Mouse (Mus musculus) kidney, postnatal 10 days (tissue): ENCODE data around the gene Slc27a3.

Experiments
- DNase-seq: peaks from one replicate; pipeline ENCODE4 v3.0.0; 2021; ENCODE audit warnings: mixed read lengths

The Slc27a3 gene

DNA sequence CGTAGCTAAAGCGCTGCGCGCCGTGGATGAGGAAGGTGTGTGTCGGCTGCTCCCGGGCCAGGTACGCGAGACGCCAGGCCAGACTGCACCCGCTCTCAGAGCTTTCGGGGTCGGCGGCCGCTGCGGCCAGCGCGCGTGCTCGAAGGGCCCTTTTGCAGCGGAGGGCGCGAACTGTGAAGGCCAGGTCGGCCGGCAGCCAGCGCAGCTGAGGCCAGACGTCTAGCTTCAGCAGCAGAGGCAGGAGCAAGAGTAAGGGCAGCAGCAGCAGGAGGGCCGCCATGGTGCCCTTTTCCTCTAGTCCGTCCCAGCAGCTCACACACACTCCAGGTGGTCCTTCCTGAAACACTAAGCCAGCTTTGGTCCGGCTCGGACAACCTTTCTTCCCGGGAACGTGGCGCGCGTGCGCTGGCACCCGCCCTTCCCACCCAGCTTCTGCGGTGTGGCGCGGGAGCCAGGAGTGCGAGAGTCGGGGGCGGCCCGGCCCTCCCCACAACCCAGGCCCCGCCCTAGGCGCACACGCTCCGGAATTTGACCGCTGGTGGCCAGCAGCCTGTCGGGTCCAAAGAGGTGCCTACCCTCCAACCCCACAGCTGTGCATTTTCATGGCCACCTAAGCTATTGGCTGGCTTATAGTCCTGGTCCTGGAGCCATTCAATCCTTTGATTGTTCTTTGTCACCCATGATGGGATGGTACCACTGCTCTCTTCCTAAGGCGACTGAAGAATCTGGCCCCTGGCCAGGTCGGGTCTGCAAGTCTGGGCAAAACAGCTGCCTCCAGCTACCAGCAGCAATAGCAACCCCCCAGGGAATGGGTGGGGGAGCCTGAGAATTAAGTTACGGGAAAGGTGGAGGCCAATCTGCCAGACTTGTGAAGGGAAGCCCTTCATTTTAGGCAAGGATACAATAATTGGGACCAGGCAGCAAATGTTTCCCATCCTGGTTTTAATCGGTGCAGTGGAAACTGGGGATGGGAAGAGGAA, at the start of gene Slc27a3:
Gene Slc27a3 (minus strand): TSS at position 428 of the 980 bp plus-strand sequence.
- peak; percentile 78 for DNase-seq

DNA sequence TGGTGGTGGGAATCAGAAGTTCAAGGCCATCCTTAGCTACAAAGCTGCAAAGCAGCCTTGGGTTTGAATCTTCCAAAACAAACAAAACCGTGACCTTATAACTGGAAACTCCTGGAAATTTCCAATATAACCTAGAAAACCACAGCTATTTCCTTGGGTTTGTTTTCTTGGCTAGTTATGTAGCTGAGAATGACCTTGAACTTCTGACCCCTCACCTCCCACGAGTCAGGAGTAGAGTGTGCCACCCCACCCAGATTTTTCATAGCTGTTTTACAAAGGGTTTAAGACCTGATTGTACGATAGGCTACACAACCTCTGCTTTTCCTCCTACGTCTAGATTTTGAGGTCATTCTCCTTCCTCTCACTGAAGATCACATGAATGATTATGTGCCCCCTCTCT, 47.4 kb upstream of the Slc27a3 start:
- DNase-seq: no peak

DNA sequence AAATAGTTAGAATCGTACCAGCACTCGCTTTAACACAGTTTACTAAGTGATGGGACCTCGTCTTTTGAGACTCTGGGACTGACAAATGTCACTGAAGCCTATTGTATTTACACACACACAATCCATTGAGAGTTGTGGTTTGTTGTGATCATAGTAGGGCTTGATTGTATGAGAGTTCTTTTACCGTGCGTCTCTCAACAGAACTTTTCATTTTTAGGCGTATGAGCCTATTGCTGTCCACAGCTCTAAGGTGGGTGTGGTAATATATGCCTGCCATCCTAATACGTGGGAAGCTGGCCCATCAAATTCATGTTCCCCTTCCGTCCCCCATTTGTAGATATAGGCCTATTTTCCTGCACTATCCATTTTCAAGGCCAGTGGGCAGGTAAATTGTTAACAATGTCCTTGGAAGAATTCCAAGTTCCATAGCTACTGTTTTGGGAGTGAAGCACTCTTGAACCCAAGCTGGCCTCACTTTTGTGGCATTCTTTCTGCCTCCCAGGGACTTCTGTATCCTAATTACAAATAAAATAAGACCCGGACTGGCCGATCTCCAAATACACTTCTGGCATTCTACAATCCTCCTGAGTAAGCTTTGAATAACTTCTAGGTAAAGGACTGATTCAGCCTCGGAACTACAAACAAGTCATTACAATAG, 44.5 kb upstream of the Slc27a3 start:
- peak; percentile 33 for DNase-seq

DNA sequence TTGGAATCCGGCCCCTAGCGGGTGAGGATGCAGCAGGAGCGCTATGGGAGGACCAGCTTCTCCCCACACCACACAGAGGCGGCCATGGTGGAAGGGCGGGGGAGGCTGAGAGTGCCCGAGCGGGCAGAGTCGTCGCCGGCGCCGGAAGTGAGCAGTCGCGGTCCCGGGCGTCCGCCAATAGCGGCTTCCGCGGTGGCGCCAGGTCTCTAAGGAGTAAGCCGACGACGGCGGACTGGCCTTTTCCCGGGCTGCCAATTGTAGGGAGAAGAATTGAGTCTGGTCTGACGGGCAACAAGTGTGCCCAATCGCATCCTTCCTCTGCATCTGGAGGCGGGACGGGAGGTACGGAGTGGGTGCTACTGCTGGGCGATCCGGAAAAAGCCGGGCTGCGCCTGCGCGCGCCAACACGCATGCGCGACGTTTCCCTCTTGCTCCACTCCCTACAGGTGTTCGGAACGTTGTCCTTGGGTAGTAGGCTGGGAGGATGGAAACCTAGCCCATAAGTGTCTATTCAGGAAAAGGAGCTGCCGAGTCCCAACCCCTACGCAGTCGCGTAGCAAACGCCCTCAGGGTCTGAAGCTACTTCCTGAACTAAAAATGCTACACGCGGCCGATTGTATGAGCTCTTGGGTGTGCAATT, 43.8 kb upstream of the Slc27a3 start, which contains the start of gene Ints3:
Gene Ints3 (minus strand): TSS at position 242 of the 640 bp plus-strand sequence.
- DNase-seq: peak; percentile 99

DNA sequence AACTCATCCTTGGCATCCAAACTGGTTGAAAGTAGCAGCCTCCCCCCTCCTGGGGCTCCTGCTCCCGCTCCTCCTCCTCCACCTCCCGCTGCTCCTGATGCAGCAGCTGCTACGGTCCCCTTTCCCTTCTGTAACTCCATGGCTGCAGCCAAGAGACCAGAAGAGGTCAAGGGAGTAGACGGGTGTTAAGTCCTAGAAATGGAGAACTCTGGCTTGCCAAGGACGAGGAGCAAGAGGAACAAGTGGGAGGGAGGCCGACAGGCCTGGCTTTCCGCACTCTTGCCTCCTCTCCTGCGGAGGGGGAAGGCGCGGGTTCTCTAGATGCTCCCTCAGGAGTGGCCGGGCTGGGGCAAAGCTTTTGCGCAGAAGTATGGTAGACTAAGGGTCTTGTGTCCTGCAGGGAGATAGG, 43.1 kb upstream of the Slc27a3 start:
- peak; percentile 63 for DNase-seq

DNA sequence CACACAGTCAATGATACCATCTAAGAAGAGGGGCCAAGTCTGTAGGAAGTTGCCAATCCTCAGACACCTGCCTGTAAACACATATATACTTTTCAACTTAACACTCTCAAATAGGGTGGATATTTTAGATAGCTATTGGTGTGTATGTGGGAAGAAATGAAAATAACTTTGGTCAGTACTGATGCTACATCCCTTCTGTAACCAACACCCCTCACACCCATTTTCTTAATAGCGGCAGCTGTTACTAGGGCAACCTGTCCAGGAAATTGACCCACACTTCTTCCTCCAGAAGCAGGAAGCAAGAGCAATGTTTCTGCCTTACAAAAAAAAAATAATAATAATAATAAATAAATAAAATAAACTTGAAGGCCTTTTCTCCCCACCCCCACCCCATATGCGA, 42.6 kb upstream of the Slc27a3 start:
- no peak for DNase-seq

DNA sequence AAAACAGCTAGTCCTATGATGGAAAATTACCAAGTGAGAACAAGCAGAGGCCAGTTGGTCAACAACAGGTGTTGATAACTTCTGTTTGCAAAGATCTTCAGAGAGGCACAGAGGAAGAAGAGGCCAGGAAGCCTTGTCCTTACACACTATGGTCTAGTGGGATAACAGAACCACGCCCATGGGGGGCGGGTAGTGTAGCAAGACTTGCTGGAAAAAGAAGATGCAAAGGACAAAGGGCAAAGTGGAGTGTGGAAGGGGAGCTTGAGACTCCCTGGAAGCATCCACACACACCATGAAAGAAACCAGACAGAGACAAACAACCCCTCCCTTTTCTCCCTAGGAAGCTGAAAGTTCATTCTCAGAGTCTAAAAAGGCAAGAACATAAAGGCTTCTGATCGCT, 39.8 kb upstream of the Slc27a3 start:
- DNase-seq: peak; percentile 44

DNA sequence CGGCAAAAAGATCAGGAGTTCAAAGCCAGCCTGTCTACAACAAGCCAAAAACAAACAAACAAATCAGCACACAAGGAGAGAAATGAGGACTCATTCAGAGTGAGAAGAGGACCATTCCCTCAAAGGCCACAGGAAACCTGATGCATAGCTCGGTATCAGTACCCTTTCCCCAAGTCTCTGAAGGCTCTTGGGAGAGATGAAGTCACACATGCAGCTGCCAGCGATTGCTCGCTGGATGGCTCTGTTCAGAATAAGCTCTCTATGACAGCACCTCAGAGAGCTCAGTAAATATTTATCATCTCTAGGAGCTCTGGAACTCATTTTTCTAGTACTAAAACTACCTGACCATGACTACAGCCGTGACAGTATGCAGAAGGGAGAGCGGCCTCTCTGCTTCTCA, 38.4 kb upstream of the Slc27a3 start:
- DNase-seq: no peak

DNA sequence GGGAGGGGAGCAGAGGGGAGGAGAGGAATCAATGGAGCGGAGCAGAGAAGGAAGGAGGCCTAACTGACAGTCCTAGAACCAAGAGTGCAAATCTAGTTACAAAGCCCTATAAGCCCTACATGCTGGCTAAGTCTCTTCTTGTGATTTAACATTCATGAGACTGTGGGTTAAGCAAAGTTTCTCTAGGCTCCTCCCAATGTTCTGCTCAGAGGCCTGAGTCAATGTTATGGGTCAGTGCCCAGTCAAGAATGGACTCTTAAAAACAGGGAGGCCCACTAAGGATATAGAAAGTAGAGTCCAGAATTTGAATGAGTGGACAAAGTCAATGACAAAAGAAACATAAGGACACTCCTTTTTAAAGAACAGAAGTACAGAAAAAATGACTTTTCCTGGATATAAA, 37.8 kb upstream of the Slc27a3 start:
- DNase-seq: no peak

DNA sequence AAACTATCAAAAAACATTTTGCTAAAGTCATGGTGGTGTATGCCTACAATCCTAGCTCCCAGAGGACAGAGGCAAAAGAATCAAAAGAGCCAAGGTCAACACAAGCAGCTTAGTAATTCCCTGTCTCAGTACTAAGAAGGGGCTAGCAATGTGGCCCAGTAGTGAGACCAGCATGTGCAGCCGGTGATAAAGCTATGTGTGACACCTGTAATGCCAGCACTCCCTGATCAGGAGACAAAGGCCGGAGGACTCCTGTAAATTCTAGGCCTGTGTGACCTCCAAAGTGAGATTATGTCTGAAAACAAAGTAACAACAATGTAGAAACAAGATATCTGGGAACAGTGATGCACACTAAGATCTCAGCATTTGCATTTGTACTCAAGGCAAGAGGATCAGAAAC, 35.8 kb upstream of the Slc27a3 start:
- no peak for DNase-seq

DNA sequence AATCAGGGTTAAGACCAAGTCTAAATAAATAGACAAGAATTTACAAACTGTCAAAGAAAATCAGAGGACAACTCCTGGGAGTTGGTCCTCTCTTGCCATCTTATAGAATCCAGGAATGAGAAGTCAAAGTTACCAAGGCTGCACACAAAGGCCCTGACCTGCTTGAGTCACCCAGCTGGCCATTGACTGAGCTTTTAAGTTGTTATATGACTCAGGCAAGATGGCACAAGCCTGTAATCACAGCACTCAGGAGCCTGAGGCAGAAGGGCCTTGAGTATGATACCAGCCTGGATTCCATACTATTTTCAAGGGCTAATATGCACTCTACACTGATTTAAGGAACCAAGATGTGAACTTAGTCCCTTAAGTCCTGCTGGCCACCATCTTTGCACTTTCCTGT, 33.8 kb upstream of the Slc27a3 start:
- no peak for DNase-seq

DNA sequence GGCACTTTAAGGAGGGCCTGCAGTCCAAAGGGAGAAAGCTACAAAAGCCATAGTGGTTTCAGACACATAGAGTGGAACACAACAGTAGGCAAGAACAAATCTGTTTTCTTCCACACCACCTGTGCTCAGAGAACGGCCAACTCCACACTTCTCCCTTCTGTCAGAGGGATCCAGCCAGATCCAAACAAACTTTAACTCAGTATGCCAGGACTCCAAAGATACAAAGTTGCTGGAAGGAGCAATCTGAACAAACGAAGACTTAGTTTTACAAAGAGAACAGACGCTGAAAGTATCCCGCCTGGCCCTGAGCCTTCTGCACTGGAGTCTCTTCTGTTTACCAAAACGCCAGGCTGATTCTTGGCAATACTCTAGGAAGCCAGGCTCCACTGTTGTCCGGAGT, 31.0 kb upstream of the Slc27a3 start:
- DNase-seq: no peak

DNA sequence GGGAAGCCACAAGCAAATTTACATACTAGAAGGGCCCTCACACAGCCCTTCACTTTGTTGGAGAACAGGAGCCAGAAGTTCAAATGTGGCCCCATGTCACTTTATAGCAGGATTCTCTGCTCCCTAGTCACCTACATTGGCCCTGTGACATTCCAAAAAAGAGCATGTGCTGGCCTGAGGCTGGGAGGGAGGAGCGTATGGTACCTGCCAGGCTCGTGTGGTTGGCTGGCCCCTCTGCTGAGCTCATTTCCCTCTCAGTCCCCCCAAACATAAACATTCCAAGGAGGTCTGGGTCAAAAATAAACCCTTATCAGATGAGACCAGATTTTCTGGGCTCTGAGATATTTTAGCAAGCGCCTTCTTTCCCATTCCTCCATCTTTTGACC, 23.3 kb upstream of the Slc27a3 start:
- DNase-seq: no peak

DNA sequence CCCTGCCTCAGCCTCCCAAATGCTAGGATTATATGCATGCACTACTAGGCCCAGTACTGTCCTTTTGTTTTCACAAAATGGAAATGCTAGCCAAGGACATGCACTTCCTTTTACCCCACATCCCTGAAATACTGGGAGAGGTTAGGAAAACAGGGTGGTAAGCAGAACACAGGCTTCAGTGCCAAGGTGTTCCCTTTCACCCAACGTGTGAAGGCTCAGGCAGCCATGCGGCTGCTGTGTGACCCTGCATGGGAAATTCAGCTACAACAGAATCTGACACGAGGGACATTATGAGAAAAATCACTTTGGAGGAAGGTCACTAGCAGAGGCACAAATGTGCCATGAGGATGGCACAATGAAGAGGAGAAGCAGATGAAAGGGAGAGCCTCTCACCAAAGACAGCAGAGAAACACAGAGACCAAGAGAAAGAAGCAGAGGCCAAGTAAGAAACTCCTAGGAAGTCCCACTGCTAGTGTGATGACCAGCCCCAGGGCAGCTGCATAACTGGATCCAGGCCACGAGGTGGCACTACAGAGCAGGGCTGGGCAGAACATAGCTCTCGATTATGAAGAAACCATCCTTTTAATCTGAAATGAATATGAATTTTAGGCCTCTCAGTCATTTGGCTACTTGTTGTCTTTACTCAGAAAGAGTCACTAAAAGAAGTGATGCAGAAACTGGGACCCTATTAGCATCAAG, 22.7 kb upstream of the Slc27a3 start:
- DNase-seq: peak; percentile 87

DNA sequence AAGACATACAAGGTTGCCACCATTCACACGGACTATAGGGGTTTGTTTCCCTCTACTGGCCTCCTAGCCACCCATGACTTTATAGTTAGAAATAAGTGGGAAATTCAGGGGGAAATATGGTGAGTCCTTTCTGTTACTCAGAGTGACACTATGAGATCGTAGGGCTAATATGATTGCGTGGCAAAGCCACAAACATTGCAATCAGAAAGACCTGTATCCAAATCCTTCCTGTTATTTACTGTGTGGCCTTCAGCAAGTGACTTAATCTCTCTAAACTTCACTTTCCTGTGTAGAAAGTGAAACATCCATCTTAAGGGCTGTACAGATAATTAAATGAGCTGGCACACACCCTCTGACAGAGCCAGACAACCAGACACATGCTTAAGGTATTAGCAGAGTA, 19.0 kb upstream of the Slc27a3 start:
- no peak for DNase-seq

DNA sequence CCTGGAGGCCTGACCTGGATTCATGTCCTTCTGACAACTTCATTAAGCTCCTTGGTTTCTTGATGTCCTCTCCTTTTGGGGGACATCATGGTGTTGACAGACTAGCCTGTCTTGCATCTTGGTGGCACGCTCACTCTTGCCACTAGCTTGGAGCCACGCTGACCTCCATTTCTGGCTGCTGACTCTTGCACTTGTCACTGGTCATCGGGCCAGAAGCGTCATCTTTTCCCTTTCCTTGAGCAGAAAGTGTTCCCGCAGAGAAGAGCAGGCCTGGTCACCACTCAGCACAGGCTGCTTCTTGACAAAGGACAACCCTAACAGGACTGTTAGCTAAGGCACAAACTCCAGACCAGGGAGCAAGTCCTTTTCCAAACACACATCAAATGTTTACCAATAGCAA, 16.7 kb upstream of the Slc27a3 start:
- DNase-seq: no peak

DNA sequence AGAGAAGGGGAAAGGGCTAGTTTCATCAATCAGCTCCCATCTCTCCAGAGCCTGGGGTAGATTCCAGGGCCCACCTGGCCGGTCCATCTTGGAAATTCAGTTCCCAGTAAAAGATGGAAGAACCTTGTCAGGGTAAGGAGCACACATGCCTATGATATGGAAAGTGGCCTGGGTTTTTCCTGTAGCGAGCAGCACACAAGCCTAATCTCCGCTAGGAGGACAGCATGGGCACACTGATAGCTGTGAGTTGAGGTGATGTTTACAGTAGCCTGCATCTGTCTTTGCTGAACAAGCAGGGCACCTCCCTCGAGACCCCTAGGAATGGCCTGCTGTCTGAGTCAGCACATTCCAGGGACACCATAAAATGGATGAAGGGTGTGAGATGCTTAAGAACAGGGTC, 14.9 kb upstream of the Slc27a3 start:
- DNase-seq: no peak

DNA sequence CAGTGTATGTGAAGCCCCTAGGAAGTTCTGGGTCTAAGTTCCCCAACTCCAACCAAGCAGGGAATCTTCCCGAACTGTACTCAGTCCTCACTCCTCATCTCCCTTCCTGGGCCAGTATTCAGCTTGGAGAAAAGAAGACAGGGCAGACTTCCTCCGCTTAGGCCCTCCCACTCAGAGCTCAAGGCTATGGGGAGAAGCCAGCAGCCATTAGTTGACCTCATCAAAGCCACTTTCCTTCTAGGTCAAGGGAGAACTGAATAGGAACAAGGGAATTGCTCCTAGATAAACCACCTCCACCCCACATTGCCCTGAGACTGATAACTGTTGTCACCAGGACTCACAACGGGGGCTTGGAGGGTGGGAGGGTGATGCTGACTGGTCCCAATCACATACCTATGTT, 14.4 kb upstream of the Slc27a3 start:
- no peak for DNase-seq

DNA sequence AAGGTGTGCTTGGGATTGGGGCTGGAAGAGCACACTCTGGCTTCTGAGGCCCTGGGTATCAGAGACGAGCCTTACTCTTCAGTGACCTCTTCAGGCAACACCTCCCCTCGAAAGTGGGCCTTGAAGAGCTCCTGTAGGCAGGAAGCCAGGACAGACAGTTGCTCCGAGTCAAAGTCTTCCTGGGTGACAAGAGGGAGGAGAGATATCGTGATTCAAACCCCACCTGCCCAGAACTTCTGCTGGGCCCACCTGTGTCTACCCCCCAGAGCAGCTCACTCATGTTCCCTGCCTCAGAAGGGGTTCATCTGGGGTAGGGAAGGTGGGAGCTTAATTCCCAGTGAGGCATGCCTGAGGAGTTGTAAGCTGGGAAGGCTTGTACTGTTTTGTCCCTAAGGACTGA, 11.3 kb upstream of the Slc27a3 start:
- no peak for DNase-seq

DNA sequence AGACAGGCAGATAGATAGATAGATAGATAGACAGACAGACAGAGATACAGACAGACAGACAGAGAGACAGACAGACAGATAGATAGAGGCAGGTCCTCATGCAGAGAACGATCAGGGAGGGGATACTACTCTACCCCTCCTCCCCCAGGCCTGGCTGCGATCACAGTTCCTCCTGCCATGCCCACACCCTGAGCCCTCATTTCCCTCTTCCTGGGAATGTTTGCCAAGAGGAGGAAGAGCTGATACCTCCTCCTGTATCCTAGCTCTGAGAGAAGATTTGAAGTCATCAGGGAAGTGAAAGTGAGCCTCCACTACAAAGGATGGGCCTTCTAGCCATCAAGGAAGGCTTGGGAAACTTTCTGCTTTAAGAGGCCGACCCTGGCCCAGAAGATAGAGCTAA, 5.9 kb upstream of the Slc27a3 start:
- no peak for DNase-seq

DNA sequence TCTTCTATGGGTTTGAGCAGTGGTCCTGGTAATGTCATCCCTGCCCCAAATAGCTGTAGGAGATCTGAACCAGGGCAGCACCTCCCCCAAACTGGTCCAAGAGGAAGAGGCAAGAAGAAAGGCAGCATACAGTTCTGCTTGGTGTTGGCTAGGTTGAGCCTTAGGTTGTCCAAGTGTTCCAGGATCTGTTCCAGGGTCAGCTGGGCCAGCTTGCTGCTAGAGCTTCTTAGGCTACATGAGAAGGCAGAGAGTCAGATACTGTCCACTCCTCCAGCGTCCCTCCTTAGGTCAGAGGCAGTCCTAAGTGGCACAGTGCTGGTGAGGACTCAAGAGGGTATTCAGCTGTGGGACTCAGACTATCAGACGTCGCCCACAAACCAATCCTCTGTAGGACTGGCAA, 2.9 kb upstream of the Slc27a3 start:
- DNase-seq: no peak

DNA sequence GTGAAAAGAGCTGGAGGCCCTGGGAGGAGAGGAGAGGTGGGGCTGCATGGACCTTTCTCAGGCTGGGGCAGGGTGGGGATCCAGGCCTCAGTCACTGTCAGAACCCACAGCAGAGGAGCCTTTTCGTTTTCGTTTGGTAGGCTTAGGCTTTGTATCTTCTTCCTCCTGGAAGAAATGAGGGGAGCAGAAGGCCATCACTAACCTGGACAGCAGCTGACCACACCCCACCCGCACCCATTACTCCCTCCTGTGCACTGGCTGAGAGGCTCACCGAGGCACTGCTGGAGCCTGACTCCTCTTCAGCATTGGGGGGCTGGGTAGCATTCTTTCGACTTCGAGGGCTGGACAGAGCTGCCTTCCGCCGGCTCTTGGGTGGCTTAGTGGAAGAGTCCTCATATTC, 2.2 kb upstream of the Slc27a3 start:
- DNase-seq: no peak

DNA sequence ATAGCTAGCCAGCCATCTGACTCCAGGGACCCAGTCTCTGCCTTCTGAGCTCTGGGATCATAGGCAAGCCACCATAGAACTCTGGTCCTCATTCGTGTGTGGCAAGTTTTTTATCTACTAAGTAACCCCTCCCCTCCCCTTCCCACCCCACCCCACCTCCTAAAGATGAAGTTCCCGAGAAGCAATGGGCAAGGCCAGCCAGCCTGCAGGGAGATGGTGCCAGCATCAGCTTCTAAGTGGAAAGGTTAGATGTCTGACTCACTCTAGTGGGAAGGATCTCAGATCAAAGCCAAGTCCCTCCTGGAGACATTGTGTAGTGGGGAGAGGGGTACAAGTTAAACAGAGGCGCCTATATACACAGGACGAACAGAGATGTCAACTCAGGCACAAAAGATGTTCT, 1.3 kb upstream of the Slc27a3 start:
- no peak for DNase-seq
